Mouse (Mus musculus) frontal cortex, postnatal 10 days (tissue): ENCODE measurements around the gene Man1c1.
A peak's percentile ranks its signal among the peaks of the same experiment; 100 is the strongest.

ENCODE experiments used
- DNase-seq, 2 experiments: peaks; one replicate each; pipeline ENCODE4 v3.0.0; 2022; ENCODE audit warnings: low spot score in 2 of 2, mixed read lengths in 1 of 2

Man1c1 gene

DNA sequence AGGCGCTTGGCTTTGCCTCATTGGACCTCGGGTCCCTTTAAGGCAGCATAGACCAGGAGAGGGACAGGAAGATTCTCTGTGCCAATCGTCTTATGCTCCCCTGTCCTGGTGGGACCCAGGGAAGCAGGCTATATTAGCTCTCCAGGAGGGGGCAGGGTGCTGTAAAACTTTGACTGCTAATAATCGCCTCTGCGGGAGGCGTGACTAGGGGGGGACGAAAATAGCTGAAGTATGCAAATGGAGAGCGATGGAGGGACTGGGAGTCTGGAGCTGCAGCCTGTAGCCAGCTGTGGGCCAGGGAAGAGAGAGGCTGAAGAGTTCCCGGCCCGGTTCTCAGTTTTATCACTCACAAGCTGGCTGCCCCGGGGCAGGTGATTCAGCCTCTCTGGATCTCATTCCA, 124.9 kb downstream of the Man1c1 start:
- DNase-seq, result no peak

DNA sequence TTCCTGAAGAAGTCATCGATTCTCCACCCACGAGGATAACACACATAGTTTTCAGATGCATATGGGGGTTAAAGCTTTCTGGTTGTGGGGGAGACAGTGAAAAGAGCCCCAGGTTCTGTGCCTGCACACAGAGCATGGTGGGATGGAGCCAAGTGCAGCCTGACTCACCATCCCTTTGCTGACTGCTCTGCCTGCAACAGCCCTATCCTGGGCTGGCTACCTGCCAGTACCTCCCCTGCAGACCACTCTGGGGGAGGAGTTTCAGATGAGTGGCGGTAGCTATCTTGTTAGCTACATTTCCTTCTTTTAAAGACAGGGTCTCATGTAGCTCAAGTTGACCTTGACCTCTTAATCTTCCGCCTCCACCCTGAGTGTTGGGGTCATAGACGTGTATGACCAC, 125.7 kb downstream of the Man1c1 start:
- DNase-seq, result no peak

DNA sequence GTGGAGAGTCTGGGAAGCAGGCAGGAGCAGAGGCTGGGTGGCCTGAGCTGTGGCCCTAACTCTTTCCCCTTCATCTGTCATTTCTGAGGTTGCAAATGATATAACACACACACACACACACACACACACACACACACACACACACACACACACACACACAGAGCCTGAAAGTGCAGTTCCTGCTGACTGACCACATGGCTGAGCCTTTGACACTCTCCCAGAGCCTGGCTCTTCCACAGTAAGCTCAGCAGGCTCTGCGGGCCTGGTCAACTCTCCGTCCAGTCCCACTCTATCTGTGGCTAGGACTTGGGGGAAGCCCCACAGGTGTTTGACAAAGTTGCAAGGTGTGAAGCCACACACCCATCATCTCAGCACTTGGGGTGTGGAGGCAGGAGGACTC, 126.8 kb downstream of the Man1c1 start:
- DNase-seq, result no peak

DNA sequence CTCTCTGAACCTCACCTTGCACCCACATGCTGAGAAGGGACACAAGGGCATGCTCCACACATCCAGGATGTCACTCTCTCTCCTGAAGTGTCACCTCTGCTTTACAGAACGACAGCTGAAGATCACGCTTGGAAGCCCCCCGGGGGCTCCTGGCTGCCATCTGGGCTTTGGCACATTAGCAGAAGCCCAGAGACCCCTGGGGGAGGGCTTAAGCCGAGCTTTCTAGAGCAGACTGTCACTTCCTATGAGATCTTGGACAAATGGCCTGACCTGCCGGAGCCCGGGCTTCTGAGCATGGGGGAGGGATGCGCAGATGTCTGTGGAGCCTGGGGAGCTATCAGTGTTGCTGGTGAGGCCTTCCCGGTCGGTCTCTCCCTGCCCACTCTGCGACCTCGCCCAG, 128.6 kb downstream of the Man1c1 start:
- DNase-seq, result no peak

DNA sequence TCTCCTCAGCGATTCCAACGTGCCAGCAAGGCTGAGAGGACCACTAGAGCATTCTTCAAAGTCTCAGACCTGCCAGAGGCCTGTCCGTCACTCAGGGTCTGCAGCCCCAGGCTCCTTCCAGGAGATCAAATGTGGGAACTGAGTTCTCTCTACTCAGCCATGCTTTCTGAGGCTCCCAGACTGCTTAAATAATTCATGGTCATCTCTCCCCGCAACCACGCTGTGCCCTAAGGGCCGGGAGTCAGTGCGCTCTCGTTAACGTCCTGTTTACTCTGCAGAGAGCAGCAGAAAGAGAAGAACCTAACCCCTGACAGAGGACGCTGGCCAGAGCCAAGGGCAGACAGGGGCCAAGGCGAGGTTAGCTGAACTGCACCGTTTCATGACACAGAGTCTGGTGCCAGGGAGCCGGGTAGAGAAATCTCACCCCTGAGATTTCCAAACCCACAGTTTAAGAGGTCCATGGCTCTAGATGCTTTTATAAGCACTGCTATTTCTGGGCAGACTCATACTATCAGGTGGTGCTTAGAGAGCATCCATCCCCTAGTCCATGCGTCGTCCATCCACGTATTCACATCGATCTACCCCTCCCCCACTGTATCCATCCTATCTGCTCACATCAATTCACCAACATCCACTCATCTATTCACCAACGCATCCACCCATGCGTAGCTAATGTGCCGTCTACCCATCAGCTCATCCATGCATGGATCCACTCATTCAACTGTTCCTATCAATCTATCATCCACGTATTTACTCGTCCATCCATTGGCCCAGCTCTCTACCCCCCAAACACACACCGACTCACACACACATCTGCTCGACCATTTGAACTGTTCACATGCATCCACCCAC, 131.4 kb downstream of the Man1c1 start:
- DNase-seq, result no peak

DNA sequence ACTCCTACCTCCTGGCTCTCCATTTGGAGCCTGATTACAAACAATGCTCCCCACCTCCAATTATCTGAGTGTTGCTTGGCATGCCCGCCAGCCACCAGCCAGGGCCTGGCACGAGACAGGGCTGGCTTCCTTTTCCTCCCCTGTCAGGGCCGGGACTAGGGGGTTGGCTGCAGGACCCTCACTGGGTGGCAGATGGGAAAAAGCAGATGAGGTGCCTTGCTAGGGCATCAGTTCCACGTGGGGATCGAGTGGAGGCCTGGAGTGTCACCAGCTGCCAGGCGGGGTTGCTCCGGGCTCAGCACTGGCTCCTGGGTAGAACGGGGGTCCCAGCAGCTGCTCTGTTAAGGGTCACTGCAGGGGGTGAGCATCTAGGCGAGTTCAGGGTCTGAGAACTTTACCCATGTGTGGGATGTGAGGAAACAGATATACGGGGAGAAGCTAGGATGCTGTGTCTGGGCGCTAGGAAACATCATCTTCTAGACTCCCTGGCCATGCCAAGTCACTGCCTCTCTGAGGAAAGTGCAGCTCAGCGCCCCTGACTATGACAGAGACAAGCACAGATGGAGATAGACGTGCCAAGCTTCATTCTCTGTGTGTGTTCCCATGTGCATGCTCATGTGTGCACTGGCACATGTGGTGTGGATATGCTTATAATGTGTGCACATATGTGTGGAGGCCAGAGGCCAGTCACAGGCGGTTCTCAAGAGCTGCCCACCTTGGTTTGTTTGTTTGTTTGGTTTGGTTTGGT, 133.2 kb downstream of the Man1c1 start:
- DNase-seq, result no peak

DNA sequence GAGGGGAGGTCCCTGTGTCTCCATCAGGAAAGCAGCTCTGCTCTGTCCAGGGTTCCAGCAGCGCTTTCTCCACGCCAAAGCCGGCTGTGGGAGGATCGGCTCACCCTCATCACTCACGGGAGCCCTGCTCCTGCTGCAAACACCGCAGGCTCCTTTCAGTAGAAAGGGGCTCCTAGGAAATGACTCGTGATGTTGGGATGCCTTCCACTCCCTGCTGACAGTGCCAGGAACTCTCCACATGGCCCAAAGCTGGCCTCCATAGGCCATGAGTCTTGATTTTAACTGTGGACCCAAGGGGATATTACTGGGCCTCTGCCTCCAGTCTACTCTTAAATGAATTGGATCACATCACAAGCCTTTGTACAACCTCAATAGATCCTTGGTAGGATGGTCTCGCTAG, 134.3 kb downstream of the Man1c1 start:
- no peak for DNase-seq

DNA sequence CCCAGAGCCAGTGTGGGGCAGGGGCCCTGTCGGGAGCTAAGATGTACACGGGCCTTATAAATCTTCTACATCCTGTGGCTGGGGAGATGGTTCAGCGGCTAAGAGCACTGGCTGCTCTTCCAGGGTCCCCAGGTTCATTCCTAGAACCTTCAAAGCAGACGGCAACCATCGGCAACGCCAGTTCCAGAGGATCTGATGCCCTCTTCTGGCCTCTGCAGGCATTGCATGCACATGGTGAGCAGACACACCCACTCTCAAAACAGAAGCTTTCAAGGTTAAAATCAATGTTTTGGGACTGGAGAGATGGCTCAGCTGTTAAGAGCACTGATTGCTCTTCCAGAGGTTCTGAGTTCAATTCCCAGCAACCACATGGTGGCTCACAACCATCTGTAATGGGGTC, 134.9 kb downstream of the Man1c1 start:
- DNase-seq, result no peak

DNA sequence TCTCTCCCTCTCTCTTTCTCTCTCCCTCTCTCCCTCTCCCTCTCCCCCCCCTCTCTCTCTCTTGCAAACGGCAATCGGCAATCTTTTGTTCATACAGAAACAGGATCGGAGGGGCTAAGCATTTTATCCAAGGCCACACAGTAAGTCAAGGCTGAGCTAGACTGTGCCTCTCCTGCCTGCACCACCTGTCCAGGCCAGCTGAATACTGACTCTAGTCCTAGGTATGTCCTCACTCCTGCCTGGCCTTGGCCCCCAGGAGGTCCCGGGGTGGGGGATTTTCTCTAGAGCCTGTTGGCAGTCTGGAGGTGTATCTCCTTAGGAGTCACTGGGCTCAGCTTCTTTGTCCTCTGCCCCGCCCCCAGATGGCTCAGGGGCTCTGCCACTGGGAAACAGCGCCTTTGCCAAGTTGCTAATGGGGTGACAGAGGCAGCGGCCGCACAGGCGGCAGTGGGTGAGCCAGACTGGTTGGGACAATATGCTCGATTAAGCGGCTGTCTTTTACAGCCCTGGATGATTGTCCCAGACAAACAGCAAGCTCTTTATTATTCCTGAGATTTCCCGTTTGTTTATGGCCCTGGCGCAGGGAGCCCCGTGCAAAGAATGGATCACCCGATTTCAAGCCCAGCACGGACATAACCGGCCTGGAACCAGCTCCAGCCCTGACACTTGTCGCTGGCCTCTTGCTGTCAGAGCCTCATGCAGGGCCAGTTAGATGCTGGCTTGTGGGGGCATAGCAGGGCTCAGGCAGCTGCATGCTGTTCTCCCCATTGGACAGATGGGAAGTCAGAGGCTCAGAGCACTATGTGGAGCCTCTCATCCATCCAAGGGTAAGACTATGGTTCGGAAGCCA, 136.5 kb downstream of the Man1c1 start:
- DNase-seq, result no peak

DNA sequence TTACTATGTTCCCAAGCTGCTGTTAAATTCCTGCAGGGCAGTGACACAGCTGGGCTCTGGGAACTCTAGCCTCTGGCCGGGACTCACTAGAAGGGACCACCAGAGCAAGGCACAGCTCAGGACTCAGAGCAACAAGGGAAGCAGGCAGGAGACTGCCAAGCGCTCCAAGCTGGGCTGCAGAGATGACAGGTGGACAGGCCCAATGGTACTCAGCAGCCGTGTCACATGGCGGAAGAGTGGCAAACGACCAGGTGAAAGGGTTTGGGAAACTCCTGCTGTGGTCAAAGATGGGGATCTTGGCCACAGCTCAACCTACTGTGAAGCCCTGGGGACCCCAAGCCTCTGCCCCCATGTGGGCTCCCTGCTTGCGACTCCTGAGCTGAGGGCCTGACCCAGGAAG, 140.0 kb downstream of the Man1c1 start:
- no peak for DNase-seq

DNA sequence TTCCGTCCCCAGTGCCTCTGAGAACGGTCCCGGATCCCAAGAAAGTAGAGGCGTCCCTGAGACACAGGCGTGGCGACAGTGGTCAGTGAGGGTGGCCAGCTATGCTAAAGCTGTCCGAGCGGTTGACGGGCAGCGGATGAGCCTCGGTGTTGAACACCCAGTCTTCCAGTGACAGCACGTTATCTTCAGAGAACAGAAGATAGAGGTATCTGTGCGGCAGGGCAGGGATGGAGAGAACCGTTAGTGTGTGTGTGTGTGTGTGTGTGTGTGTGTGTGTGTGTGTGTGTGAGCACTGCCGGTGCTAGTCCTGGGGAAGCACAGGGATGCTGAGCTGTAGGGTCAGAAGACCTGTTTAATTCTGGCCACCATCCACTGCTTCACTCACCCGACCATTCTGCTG, 140.5 kb downstream of the Man1c1 start:
- DNase-seq, result no peak

DNA sequence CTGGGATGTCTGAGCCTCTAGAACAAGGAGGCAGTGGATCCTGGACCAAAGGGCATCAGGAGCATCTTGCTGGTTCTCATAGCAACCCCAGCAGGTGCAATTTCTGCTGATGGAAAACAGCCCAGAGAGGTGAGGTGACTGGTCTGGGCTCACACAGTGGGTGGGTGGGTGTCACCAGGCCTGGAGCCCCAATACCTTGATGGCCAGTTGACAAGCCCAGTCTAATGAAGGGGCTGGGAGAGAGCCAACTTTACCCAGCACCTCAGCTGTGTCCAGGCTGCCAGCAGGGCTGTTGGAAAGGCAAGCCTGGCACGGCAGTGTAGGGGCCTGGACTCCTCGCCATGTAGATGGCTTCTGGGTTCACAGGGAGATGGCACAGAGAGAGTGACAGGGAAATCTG, 142.1 kb downstream of the Man1c1 start:
- DNase-seq, result no peak

DNA sequence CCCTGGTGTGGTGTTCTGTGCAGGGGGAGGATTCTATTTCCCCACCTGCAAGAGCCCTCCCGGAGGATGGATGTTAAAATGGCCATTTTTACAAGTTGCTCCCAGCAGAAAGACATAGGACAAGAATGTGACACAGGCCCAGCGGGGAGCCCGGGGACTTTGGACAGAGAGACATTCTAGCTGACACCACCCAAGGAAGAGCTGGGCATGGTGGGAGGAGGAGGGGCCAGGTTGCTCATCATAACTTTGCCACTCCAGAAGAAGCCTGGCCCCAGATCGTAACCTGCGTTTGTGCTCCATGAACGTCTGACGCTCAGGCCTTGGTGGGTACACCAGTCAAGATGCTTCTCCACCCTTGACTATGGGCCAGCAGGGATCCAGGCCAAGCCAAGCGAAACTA, 143.4 kb downstream of the Man1c1 start:
- no peak for DNase-seq

DNA sequence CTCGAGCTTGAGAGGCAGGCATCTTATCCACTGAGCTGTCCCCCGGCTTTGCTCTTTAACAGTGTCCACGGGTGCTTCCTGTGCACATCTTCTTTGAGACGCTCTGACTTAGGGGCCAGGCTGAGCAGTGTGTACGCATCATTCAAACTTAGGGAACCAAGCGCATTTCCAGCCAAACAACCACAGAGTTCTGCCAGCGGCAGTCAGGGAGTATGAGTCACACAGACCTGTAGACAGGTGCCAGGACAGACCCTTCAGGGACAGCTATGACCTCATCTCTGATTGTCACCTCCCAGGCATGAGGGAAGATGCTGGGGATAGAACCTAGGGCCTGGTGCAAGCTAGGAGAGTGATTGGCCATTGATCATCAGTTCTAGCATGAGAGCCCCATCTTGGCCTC, 144.9 kb downstream of the Man1c1 start:
- DNase-seq, result no peak

DNA sequence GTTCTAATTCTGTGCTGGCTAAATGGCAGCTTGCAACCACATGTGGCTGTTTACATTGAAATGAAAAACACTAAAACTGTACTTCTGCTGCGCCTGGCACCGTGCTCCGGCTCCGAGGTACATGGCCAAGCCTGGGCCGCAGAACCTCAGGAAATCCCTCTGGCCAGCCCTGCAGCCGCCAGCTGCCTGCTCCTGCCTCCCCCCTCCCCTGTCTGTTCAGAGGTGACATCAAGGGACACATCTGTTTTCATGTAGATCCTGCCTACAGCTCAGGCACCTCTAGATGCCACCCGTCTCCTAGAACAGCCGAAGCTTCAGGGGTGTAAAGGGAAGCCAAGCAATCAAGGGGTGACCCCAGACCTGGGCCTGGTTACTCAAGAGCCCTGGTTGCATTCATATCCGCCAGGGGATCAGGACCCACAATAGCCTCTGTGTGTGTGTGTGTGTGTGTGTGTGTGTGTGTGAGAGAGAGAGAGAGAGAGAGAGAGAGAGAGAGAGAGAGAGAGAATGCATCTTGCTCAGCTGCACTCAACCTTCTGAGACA, 145.4 kb downstream of the Man1c1 start:
- DNase-seq, result no peak

DNA sequence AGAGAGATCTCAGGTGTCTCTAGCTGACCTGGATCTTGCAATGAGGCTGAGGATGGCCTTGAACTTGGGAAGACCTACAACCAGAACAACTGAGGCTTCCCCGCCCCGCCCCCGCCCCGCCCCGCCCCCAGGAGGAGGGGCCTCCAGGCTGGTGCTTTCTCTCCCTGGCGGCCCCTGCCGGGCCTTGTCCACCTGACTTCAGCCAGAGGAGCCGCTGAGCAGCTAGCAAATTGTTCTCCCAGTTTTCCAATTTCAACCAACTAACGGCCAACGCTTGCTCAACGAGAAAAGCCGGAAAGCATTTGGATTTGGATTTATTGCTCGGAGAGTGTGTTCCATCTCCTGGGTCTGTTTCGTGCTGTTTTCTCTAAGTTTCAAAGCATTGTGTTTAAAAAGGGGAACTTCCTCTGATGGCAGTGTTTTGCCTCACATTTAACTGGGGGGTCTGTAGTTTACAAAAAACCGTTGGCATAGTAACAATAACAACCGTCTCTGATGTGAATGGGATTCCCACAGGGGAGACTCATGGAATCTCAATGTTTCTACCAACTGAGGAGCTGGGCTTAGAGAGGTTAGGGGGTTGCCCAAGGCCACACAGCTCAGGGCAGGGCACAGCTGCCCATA, 146.4 kb downstream of the Man1c1 start:
- DNase-seq, result no peak

DNA sequence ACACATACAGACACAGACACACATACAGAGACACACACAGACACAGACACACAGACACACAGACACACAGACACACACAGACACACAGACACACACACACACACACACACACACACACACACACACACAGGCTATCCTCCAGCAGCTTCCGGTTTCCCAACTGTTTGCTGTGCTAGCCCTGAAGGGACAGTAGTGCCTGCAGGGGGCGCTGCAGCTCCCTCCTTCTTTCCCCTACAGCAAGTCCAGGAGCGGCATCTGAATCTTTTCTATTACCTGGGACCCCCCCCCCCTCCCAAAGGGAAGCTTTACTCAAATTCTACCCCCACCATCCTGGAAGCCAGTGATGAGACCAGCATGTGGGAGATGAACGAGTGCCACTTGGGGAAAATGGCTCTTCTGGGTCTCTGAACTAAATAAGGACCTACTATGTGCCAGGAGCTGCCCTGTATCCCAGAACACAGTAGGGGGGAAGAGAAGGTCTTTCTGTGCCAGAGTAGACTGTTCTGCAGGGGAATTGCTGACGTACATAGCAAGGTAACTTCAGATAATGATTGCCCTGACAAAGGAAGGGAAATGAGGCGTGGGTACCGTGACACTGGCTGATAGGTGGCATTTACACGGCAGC, 148.0 kb downstream of the Man1c1 start:
- no peak for DNase-seq

DNA sequence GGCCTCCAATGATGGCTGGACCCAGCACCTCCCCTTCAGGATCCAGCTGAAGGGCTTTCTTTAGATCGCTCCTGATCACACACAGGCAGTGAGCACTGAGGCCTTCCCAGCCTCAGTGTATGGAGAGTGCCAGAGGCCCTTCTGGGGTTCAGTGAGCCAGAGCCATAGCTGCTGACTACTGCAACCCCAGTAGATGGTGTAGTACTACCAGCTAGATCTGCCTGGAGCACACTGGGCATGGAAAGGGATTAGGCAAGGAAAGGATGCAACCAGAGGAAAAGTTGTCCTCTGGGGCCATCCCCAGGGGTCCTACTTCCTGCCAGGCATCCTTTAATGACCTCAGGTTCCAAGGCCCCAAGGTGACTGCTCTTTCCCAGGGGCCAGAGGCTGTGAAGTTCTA, 150.5 kb downstream of the Man1c1 start:
- DNase-seq, result no peak

DNA sequence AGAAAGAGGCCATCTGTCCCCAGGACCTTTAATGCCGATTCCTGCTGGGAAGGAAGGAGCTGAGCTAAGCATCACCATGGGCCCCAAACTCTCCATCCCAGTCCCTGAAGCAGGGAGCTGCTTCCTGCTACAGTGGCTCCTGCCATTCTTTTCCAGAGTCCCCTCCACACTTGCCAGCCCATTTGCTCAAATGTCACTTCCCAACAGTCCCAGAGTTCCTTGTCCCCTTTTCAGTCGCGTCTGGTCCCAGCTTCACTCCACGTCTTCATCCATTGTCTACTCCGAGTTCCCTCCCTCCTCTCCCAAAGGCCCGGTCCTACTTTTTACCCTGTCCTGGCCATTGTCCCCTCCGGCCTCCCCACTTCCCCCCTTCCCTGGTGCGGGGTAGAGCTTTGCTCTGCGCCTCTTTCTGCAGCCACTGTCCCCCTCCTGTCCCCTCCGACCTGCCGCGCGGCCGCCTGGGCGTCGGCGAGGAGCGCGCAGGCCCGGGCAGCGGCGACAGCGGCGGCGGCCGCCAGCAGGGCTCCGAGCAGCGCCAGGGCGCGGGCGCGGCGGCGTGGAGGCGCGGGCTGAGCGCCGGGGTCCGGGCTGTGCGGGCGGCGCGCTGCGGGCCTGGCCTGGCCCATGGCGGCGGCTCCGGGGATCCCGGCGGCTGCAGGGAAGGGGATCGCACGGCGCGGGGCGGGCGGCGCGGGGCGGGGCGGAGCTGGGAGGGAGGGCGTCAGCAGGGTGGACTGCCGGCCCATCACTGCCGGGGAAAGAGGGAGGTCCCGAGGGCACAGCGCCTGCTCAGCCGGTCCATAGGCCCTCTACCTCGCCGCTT, 152.4 kb downstream of the Man1c1 start, which contains the start of gene Selenon:
Gene Selenon, minus strand, starts transcription at position 673 of the 823 bp plus-strand sequence.
- DNase-seq, result peak in 1 of 2 experiments; percentile 64

DNA sequence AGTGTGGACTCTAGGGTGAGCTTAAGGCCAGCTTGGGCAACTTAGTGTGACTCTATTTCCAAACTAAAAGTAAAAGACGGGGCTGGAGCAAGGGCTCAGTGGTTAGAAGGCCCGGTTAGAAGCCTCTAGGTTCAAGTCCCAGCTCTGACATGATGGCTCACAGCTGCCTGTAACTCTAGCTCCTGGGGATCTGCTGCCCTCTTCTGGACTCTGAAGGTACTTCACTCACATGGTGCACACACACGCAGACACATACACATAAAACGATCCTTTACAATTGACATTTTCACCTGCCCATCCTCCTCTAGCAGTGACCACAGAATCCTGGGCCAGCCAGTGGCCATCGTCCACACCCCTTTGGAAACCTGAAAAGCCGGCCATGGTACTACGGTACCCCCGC, 154.2 kb downstream of the Man1c1 start:
- DNase-seq, result no peak
